Mouse (Mus musculus): Measurements from ENCODE around the gene Gm21882.
"Not testable (repeated sequence)": the region's sequence is repeated elsewhere in the genome, so short reads cannot be mapped to it uniquely, and the experiment has no call there.

Gm21882 gene

GRCm38 (mm10) chrY:40381423-40381822 lies at the start of gene Gm21882:
Gm21882 (minus strand) TSS chrY:40381523.
- not testable (repeated sequence) for DNase-seq (ENCODE audit: low read depth, low spot score)
